Mouse (Mus musculus) heart, adult 9 months (tissue): ENCODE results near the gene Hdac5.

Source experiments
- DNase-seq, 2 experiments: peaks; one replicate each; pipeline ENCODE4 v3.0.0; 2022; ENCODE audit warnings: low spot score in 2 of 2

Gene Hdac5

GRCm38 (mm10) chr11:102240636-102241035, 10.7 kb upstream of the Hdac5 start:
- no peak for DNase-seq

- no peak for DNase-seq
Measured at GRCm38 (mm10) chr11:102236022-102236421, 6.1 kb upstream of the Hdac5 start.

DNA sequence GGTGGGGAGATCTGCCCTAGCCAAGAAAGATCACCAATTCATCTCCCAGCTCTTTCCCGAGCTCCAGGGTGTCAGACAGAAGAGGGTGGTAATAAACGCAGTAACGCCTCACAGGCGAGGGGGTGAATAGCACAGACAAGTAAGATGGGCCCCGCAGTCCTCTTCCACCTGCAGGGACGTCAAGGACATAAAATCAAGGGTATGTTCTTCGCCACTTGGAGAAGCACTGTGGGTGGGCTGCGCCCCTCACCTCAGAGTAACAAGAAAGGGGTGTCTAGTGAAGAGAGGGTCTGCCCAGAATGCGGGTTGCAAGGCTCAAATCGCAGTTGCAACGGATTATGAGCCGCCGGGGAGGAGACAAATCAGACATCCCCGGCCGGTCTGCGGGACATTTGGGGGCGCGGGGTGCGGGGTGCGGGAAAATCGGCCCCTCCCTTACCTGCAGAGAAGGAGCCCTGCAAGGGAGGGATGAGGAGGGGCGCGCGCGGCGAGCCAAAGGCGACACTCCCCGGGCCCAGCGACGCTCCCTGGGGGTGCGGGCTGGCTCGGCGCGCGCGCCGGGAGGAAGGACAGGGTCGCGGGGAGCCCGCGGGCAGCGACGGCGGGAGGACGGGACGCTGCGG, 524 bp downstream of the Hdac5 start:
- no peak for DNase-seq

GRCm38 (mm10) chr11:102228646-102229268, 1.2 kb downstream of the Hdac5 start:
- DNase-seq, result no peak

DNA sequence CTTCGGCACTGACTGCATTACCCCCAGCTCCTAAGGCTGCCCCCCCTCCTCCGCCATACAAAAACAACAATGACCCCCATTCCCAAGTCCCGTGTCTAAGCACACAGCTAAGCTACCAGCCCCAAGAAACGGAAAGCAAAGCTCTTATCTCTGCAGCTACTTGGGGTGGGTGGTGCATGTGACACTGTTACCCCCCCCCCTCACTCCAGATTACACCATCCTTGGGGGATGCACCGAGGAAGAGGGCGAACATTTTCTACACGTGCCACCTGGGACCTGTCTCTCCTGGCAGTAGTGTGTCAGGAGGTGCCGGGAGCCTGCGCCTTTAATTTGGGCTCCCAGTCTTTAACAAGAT, 1.8 kb downstream of the Hdac5 start:
- DNase-seq, result no peak

DNA sequence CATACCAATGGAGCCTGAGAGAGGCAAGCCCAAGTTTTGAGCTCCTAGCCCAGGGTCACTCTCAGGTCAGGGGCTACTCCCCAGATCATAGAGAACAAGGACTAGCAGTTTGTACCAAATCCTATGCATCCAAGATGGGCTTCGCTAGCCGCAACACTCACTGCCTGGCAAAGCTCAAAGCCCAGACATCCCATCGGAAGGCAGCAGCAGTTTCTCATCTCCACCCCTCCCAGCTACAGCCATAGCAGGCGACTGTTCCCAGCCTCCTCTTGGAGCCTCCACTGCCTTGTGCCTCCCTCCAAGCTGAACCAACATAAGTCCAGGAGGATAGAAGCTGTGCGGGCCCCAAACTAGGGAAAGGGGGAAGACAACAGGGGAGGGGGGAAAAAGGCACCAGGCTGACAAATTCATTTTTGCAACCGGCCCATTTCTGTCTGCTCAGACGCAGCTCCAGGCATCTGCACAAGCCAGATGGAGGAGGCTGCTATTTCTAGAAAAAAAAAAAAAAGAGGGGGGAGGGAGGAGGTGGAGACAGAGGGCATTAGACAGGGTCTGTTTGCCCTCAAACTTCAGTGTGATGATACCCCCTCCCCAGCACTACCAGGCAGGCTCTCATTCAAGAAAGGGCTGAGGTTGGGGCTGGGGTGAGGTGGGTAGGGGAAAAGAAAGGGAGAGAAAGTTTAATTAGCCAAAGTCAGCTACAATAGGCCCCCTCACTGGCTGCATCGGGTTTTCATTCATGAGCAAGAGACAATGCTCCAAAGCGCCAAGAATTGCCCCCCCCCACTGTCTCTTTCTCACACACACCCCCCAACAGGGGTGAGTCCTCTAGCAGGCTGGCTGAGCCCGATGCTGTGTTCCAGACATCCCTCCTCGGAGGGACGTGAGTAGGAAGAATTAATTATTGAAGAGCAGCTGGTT, 2.4 kb downstream of the Hdac5 start:
- no peak for DNase-seq

DNA sequence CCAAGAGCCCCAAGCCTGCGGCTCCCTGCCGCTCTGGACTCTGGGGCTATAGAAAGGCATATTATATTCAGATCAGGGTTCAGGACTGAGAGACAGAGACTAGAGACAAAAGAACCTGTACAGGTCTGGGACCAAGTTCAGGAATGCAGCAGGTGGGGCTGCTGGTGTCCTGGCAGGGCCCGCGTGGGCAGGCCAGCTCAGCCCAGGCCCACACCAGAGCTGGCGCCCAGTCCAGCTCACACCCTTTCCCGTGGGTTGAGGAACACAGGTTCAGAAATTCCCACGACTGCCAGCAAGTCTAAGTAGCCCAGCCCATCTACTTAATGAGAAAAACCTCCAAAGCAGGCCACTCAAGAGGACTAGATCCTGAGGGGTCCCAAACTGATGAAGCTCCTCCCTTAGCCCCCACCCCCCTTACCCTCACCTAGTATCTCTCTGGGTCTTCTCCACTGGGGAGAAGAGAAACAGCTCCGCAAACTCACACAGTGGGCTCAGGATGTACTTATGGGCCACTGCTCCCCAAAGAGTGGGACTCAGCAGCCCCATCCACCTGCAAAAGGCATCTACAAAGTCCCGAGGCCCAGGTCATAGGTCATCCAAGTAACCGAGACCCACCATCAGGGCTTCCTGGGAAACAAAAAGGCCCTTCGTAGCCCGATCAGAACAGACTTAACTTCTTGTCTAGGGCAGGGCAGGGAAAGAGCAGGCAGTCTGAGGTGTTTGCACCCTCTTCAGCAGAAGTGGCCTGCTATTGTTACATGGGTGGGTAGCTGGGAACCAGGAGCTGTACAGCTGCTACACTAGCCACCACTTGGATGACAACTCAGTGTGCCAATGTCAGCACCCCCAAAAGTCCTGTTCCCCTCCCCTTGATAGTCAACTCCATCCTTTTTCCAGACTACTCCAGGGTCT, 3.6 kb downstream of the Hdac5 start:
- no peak for DNase-seq

- DNase-seq, result no peak
Measured at GRCm38 (mm10) chr11:102225221-102225620, 4.7 kb downstream of the Hdac5 start.

DNA sequence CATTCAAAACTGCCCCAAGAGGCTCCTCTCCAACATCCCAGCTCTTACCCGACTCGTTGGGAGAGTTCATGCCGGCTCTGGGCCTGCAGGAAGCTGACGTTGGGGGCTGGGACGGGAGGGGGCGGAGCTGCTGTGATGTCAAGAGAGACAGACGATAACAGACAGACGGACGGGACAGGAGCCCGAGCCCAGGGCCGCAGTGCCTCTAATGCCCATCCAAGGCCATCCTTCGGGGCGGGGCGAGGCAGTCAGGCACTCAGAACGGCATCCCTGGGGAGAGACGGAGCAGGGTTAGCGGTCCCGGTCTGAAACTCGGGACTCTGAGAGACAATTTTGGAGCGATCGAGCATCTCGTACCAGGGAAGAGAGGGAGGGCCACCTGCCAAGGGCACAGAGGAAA, 5.3 kb downstream of the Hdac5 start:
- DNase-seq, result peak in 1 of 2 experiments; percentile 57

- DNase-seq, result no peak
Measured at GRCm38 (mm10) chr11:102223166-102223565, 6.8 kb downstream of the Hdac5 start.

DNA sequence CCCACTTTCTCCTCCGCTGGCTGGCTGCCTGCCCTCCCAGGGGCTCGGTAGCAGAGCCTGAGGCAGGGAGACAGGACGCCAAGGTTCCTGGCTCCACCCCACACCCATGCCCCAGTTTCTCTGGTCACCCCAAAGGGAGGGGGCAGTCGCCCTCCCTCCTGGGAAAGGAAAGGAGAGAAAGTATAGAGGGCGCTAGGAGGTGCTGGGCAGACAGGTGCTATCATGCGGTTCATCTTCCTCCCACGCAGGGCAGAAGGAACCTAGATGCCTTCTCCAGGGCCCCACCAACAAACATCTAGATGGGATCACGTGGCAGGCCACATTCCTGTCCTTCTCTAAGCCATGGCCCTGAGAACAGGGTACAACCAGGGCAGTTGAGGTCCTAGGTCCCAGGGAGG, 8.0 kb downstream of the Hdac5 start:
- DNase-seq, result no peak

DNA sequence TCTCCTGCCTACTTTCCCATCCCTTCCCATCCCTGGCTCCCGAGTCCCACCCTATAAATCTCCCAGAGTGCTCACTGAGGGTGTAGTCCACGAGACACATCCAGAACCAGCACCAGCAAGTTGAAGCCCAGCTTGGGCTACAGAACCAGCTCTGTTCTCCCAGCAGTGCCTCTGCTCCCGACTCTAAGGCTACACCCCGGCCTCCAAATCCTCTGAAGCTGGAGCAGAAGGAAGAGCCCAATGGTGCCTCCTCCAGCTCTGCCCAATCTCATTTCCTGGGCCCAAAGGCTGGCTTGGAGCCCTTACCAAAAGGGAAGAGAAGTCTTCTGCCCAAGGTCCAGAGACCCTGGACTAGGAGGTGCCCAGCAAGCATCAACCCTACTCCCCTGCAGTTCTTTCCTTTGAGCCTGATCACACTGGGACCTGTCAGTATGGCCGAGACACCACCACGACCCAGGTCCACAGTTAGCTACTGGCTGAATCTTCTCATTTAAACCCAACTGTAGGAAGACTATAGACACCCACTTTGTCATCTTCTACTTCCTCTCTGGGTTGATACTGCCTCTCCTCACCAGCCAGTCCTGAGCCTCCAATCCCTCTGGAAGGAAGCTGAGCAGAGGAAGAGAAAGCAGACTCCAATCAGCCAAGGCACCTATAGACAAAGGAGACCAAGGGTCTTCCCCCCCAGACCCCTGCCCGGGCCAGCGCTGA, 8.6 kb downstream of the Hdac5 start:
- no peak for DNase-seq

DNA sequence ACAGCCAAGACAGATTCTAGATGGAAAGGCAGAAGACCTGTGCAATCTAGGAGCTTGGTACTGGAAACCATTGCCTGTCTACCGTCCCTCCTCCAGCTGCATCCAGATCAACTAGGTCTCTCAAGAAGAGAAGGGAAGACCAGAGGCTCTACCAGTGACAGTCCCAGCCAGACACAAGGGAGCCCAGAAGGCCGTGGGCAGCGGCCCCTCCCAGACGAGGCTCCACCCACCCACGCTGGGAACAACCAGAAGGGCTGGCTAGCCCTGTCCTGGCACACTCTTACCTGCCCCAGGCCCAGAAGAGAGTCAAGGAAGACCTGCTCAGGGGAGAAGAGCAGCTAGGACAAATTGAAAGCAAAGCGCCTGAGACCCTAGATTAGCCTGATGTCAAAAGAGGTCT, 9.5 kb downstream of the Hdac5 start:
- peak in 1 of 2 experiments; percentile 12 for DNase-seq

DNA sequence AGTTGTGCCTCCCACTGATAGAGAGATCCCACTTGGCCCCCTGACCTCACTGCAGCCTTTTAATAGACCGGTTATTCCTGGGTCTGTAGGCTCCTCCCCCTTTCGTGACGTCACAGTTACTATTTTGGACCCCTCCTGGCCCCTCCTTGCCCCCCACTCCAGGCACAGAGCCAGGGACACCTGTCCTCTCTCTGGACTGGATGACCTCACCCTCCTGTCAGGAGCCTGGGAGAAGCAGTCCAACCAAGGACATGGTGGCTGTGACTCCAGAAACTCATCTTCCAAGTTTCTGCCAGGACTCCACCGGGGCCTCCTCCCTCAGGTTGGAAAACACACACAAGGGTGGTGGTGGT, 10.0 kb downstream of the Hdac5 start:
- peak; percentile 83 to 87 for DNase-seq

GRCm38 (mm10) chr11:102219247-102219993, 10.5 kb downstream of the Hdac5 start:
- DNase-seq, result peak in 1 of 2 experiments; percentile 39

DNA sequence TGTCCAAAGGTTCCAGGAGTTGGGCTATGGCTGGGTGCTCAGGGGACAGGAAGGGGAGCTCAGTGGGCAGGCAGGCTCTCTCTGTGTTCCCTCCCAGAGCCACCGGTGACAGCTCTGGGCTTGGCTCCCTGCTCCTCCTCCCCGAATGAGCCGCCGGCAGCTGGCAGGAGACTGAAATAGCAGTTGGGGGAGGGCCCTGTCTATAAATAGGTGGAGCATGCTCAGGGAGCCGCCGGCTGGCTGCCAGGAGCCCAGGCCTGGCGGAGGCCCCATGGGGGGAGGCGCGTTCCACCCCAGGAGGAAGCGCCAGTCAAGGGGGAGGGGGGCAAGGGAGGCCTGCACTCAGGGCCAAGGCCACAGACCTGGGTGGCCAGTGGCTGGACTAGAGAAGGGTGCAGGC, 11.2 kb downstream of the Hdac5 start:
- DNase-seq, result peak; percentile 97 to 98

DNA sequence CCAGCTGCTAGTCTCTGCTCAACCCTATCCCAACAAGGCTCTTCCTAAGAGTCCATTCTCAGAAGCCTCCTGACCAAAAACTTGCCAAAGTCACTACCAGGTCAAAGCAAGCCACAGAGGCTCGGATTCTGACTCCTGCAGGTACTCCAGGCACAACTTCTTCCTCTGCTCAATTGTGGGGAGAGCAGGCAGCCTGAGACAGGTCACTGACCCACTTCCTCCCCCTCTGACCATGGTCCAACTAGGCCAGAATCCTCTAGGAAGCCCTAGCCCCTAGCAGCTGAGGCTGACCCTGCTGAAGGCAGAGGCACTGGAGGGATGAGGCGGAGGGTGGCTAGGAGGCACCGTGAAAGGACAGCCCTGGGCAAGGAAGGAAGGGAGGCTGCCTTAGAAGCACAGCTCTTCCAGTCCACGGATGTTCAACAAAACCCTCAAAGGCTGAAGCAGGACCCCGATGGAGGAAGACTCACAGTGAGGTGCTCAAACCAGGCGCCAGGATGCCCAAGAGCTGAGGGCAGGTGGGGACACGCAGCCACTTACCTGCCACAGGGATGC, 12.0 kb downstream of the Hdac5 start:
- peak in 1 of 2 experiments; percentile 30 for DNase-seq

DNA sequence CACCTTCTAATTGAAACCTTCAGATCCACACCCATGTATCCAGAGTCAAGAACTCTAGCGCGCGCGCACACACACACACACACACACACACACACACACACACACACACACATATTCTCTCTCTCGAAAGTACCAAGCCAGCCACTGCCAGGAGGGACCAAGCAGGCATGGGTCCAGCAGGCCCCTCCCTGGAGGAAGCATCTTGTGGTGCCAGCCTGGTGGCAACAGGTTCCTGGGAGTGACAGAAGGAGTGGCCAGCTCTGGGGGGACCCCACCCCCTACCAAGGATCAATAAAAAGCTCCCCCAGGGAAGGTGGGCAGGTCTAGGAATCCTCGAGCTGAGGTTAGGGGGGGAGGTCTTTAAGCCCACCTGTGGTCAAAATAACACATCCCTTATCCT, 12.6 kb downstream of the Hdac5 start:
- DNase-seq, result no peak

DNA sequence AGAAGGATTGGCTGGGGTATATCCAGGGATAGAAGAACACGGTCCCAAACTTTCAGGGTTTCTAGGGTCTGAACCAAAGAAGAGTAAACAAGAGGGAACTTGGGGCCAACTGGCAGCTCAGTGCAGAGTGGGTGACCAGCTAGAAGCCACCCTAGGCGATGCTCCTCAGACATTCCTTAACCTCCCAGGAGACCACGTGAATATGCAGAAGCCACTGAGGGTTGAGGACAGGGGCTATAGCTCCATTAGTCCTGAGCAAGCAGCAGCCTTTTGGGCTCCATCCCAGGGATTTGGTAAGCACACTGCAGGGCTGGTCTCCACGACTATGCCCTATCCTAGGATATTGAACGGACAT, 13.1 kb downstream of the Hdac5 start:
- DNase-seq, result no peak
